Mouse (Mus musculus) MEL (cell line): ENCODE data around the gene Spink2. TPM values are rescaled to one million over a fixed set of nuclear protein-coding genes. Genes with fewer than 3 reads are reported as not detected.

Source experiments
- DNase-seq: peaks from one replicate; pipeline ENCODE4 v3.0.0; 2011; ENCODE audit warnings: low read depth, low spot score
- H3K27ac ChIP-seq: 2 replicates; pipeline ENCODE4 v1.5.1; 2012; ENCODE audit warnings: low read depth, mild to moderate bottlenecking, control low read depth, low read length, moderate library complexity; ENCODE audit not compliant: control insufficient read depth
- H3K27me3 ChIP-seq, 2 experiments: fragments of 150-350 bp in 1 of 2; sonication (generic) in 1 of 2; 2 replicates each; pipeline ENCODE4 v1.6.1; 2012; ENCODE audit warnings: low read length in 2 of 2, mild to moderate bottlenecking in 2 of 2, improper control_type of control experiment in 1 of 2, moderate library complexity in 1 of 2; ENCODE audit not compliant: insufficient read depth in 2 of 2, control insufficient read depth in 1 of 2
- H3K36me3 ChIP-seq, 2 experiments: 2 replicates each; pipeline ENCODE4 v1.6.1; 2012 to 2014; ENCODE audit warnings: low read length in 2 of 2, improper control_type of control experiment in 1 of 2, inconsistent platforms in 1 of 2, mild to moderate bottlenecking in 1 of 2; ENCODE audit not compliant: insufficient read depth in 2 of 2, control insufficient read depth in 1 of 2
- H3K4me1 ChIP-seq, 2 experiments: fragments of 150-350 bp in 1 of 2; sonication (generic) in 1 of 2; 2 replicates each; pipeline ENCODE4 v1.6.1; 2012; ENCODE audit warnings: low read length in 2 of 2, improper control_type of control experiment in 1 of 2, mild to moderate bottlenecking in 1 of 2; ENCODE audit not compliant: insufficient read depth in 2 of 2, control insufficient read depth in 1 of 2
- H3K4me3 ChIP-seq, 2 experiments: fragments of 150-350 bp in 1 of 2; sonication (generic) in 1 of 2; 2 replicates each; pipeline ENCODE4 v1.5.1; 2012; ENCODE audit warnings: low read depth in 2 of 2, low read length in 2 of 2, mild to moderate bottlenecking in 2 of 2, moderate library complexity in 2 of 2, control low read depth in 1 of 2, improper control_type of control experiment in 1 of 2; ENCODE audit not compliant: control insufficient read depth in 1 of 2, insufficient read depth in 1 of 2
- H3K79me2 ChIP-seq: 2 replicates; pipeline ENCODE4 v1.6.1; 2012; ENCODE audit warnings: mild to moderate bottlenecking, low read length, moderate library complexity; ENCODE audit not compliant: control insufficient read depth, poor library complexity, insufficient read depth
- H3K9ac ChIP-seq: 2 replicates; pipeline ENCODE4 v1.6.1; 2012; ENCODE audit warnings: low read depth, mild to moderate bottlenecking, control low read depth, low read length, moderate library complexity; ENCODE audit not compliant: control insufficient read depth, poor library complexity, severe bottlenecking
- H3K9me3 ChIP-seq: fragments of 150-350 bp; sonication (generic); replicated peaks from 2 replicates; pipeline ENCODE4 v1.6.1; 2012; ENCODE audit warnings: mild to moderate bottlenecking, low read length, improper control_type of control experiment, moderate library complexity; ENCODE audit not compliant: insufficient read depth
- BHLHE40 ChIP-seq: IDR thresholded peaks from 2 replicates; pipeline ENCODE4 v1.6.1; 2012; ENCODE audit warnings: low read depth, mild to moderate bottlenecking, inconsistent platforms, low read length, improper control_type of control experiment, borderline replicate concordance
- CTCF ChIP-seq, 3 experiments: IDR thresholded peaks in 2 of 3; conservative IDR thresholded peaks in 1 of 3; 2 replicates each; pipeline ENCODE4 v1.5.1; 2011 to 2012; ENCODE audit warnings: low read length in 3 of 3, low read depth in 2 of 3, mild to moderate bottlenecking in 2 of 3, improper control_type of control experiment in 1 of 3, inconsistent platforms in 1 of 3, mixed read lengths in 1 of 3, moderate library complexity in 1 of 3; ENCODE audit not compliant: control insufficient read depth in 1 of 3, insufficient read depth in 1 of 3, poor library complexity in 1 of 3, severe bottlenecking in 1 of 3
- ELF1 ChIP-seq: IDR thresholded peaks from 2 replicates; pipeline ENCODE4 v1.6.1; 2014; ENCODE audit warnings: low read depth, mild to moderate bottlenecking, inconsistent platforms, low read length, improper control_type of control experiment, moderate library complexity
- EP300 ChIP-seq, 2 experiments: IDR thresholded peaks; 2 replicates each; pipeline ENCODE4 v1.6.1; 2011; ENCODE audit warnings: improper control_type of control experiment in 2 of 2, low read length in 2 of 2, low read depth in 1 of 2, mild to moderate bottlenecking in 1 of 2
- GABPA ChIP-seq: IDR thresholded peaks from 2 replicates; pipeline ENCODE4 v1.6.1; 2012; ENCODE audit warnings: low read depth, mild to moderate bottlenecking, inconsistent platforms, low read length, improper control_type of control experiment, moderate library complexity
- MYB ChIP-seq: IDR thresholded peaks from 2 replicates; pipeline ENCODE4 v1.6.1; 2011; ENCODE audit warnings: mild to moderate bottlenecking, low read depth, low read length, improper control_type of control experiment
- NELFE ChIP-seq: IDR thresholded peaks from 2 replicates; pipeline ENCODE4 v1.6.1; 2011; ENCODE audit warnings: low read depth, low read length, improper control_type of control experiment
- POLR2AphosphoS5 ChIP-seq: IDR thresholded peaks from 2 replicates; pipeline ENCODE4 v1.6.1; 2012; ENCODE audit warnings: low read depth, borderline replicate concordance, mild to moderate bottlenecking, inconsistent platforms, low read length, moderate library complexity, mixed read lengths
- RAD21 ChIP-seq: IDR thresholded peaks from 2 replicates; pipeline ENCODE4 v1.6.1; 2011; ENCODE audit warnings: mild to moderate bottlenecking, low read depth, low read length, improper control_type of control experiment
- SMC3 ChIP-seq: IDR thresholded peaks from 2 replicates; pipeline ENCODE4 v1.6.1; 2011; ENCODE audit warnings: low read depth, low read length, improper control_type of control experiment
- TAL1 ChIP-seq: IDR thresholded peaks from 2 replicates; pipeline ENCODE4 v1.6.1; 2012; ENCODE audit warnings: mild to moderate bottlenecking, inconsistent platforms, low read length, moderate library complexity, mixed read lengths
- TBP ChIP-seq: IDR thresholded peaks from 2 replicates; pipeline ENCODE4 v1.8.0; 2011; ENCODE audit warnings: low read depth, low read length, improper control_type of control experiment
- ZC3H11A ChIP-seq: IDR thresholded peaks from 2 replicates; pipeline ENCODE4 v1.6.1; 2012; ENCODE audit warnings: low read depth, mild to moderate bottlenecking, inconsistent platforms, low read length, improper control_type of control experiment
- ZNF384 ChIP-seq: IDR thresholded peaks from 2 replicates; pipeline ENCODE4 v1.6.1; 2012; ENCODE audit warnings: low read depth, mild to moderate bottlenecking, inconsistent platforms, low read length, improper control_type of control experiment
- polyA plus RNA-seq, 2 experiments: library from polyadenylated mRNA; stranded (reverse) in 1 of 2; unstranded in 1 of 2; fragments of >175 nt in 1 of 2; fragments of >200 nt in 1 of 2; gene quantifications; 2 replicates each; pipeline versions ENCODE4 v1.2.1 to v1.2.4; 2012; ENCODE audit warnings: low replicate concordance in 2 of 2, low read depth in 1 of 2; ENCODE audit not compliant: insufficient read length in 2 of 2, insufficient read depth in 1 of 2, missing spikeins in 1 of 2
- total RNA-seq: library from RNA; depleted of rRNA; stranded (reverse); fragments of 300-350 nt; gene quantifications from 2 replicates; pipeline ENCODE4 v1.2.3, GENCODE M21; 2012

The Spink2 gene
- total and polyA plus RNA-seq, 3 experiments: not detected

DNA sequence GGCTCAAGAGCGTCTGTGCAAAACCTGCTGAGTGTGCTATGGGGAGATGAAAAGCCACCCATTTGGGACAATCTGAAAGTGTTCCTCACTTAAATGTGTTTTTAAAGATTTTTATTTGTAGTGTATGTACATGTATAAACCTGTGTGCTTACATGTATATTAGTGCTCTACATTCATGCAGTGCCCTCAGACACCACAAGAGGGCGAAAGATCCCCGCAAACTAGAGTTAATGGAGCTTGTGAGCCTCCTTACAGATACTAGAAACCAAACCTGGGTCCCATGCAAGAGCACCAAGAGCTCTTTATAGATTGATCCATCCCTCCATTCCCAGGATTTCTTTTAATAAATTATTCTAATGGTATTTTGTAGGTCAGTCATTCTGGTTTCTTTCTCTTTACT, 17.3 kb downstream of the Spink2 start:
- H3K27me3 ChIP-seq: no peaks in the 10 kb centered on the region; a peak in 1 of 4 replicates
- peak; percentile 92 for DNase-seq
- H3K79me2 ChIP-seq: no peaks in the 10 kb centered on the region
- TF ChIP-seq RAD21 (peak; percentile 82), NELFE (no peak), TBP (0 out of 2 replicates have a peak, but pooled peaks have one; percentile 24), ZNF384 (0 out of 2 replicates have a peak, but pooled peaks have one; percentile 16), GABPA (0 out of 2 replicates have a peak, but pooled peaks have one; percentile 8), ZC3H11A (peak; percentile 75), TAL1 (no peak), EP300 (IDR thresholded peaks at IDR 0.05; ENCODE audit: low read depth in 1 of 2, low read length in 2 of 2) (no peak), ELF1 (no peak), SMC3 (peak; percentile 93), BHLHE40 (no peak), POLR2AphosphoS5 (no peak), CTCF (IDR thresholded peaks at IDR 0.05 in 2 of 3, conservative IDR thresholded peaks at IDR 0.05 in 1 of 3; ENCODE audit: control insufficient read depth in 1 of 3, insufficient read depth in 1 of 3, low read depth in 2 of 3, low read length in 3 of 3, poor library complexity in 1 of 3, severe bottlenecking in 1 of 3) (peak; percentile 80 to 96 (median 95))
- peaks cover 0 to 13% of the 10 kb centered on the region in 2 experiments; a peak in 2 of 4 replicates for H3K4me1 ChIP-seq
- H3K4me3 ChIP-seq: no peak overlapping the region
- no peaks in the 10 kb centered on the region for H3K9me3 ChIP-seq
- H3K27ac ChIP-seq: no peak overlapping the region
- H3K36me3 ChIP-seq: peaks cover 0 to 9% of the 10 kb centered on the region in 2 experiments; a peak in 2 of 4 replicates
- H3K9ac ChIP-seq: no peak overlapping the region

DNA sequence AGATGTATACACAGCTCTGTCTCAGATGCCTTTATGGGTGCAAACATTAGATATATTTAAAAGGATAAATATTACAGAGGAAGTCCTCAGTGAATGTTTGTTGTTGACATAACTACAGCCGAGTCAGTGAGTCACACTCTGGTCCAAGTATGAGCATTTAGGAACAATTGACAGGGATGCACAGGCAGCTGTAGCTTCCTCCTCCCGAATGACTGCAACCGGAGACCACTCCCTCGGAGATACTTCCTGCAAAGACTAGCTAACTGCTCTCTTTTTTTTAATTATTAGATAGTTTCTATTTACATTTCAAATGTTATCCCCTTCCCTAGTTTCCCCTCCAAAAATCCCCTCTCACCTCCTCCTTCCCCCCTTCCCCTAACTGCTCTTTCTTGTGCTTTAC, 18.0 kb downstream of the Spink2 start:
- H3K79me2 ChIP-seq: no peaks in the 10 kb centered on the region
- no peak overlapping the region; a peak in 1 of 4 replicates for H3K4me3 ChIP-seq
- no peak overlapping the region for H3K9ac ChIP-seq
- peaks cover 0 to 9% of the 10 kb centered on the region in 2 experiments; a peak in 2 of 4 replicates for H3K36me3 ChIP-seq
- TF ChIP-seq TBP (0 out of 2 replicates have a peak, but pooled peaks have one; percentile 20), GABPA (no peak)
- peaks cover 0 to 13% of the 10 kb centered on the region in 2 experiments; a peak in 2 of 4 replicates for H3K4me1 ChIP-seq
- H3K27ac ChIP-seq: no peak overlapping the region
- no peaks in the 10 kb centered on the region; a peak in 2 of 4 replicates for H3K27me3 ChIP-seq
- peak; percentile 62 for DNase-seq
- no peaks in the 10 kb centered on the region for H3K9me3 ChIP-seq

DNA sequence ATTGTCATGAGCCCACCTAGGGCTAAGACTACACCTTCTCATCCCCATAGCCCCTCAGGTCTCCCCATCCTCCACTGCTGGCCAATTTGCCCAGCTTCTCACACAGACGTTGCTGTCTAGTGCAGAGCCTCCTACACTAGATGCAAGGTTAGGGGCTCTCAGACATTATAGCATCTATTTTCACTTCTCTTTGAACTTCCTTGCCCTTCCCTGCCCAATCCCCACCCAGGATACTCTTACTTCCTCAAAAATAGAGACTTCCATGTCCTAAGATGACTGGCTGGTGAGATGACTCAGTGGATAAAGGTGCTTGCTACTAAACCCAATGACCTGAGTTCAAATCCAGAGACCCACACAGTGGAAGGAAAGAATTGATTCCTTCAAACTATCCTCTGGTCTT, 19.6 kb downstream of the Spink2 start:
- TF ChIP-seq MYB: no peak

More for the DNA sequence above, 19.6 kb downstream of the Spink2 start:
- no peaks in the 10 kb centered on the region for H3K9me3 ChIP-seq
- peaks cover 0 to 13% of the 10 kb centered on the region in 2 experiments; a peak in 2 of 4 replicates for H3K4me1 ChIP-seq
- no peak overlapping the region for H3K9ac ChIP-seq
- DNase-seq: peak; percentile 29
- no peaks in the 10 kb centered on the region for H3K79me2 ChIP-seq
- H3K27ac ChIP-seq: no peak overlapping the region
- H3K27me3 ChIP-seq: no peaks in the 10 kb centered on the region; a peak in 2 of 4 replicates
- peaks cover 0 to 9% of the 10 kb centered on the region in 2 experiments; a peak in 2 of 4 replicates for H3K36me3 ChIP-seq
- H3K4me3 ChIP-seq: no peak overlapping the region
